Mouse (Mus musculus): ENCODE measurements around the gene Cdyl.

DNA sequence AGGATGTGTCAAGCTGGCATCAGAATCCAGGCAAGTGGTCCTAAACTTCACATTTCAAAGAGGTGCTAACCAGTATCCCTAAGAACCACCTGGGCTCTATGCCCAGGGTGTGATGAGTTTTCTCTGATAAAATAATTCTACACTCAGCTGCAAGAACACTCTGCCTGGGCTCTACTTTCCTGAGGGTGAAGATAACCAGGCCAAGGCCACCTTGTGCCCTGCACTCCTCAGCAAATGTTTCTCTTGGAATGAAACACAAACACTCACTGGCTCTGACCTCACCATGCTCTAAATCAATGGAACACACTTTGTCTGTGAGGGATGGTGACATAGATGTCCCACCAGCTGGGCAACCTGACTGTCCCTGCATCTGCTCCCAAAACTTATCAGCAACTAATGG is 48.9 kb upstream of the Cdyl start:
- TF ChIP-seq CTCF (IDR thresholded peaks at IDR 0.05; ENCODE audit: low read depth) (no peak), EP300 (IDR thresholded peaks at IDR 0.05; ENCODE audit: low read depth) (peak; percentile 73)
